Mouse (Mus musculus) ovary, postnatal 10 days (tissue): ENCODE measurements around the gene Cdyl.

Source experiments
- DNase-seq: peaks from one replicate; pipeline ENCODE4 v3.0.0; 2022; ENCODE audit warnings: low spot score

Gene Cdyl

DNA sequence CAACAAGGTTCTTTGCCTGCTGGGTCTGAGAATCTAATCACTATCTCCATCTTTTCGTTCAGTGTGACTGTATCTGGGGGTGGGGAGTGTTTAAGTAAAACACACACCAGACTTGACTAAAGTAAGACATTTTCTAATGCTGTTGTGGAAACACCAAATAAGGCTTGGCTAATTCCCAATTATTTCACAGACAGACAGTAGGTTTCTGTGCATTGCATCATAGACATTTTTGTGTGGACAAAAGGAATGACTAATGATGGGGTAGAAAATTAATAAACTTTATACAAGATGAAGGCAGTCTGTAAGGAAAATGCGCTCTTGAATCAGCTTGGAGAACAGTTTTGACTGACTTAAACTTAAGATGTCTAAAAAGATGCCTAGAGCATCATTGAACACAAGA is 100.7 kb downstream of the Cdyl start:
- DNase-seq = no peak

DNA sequence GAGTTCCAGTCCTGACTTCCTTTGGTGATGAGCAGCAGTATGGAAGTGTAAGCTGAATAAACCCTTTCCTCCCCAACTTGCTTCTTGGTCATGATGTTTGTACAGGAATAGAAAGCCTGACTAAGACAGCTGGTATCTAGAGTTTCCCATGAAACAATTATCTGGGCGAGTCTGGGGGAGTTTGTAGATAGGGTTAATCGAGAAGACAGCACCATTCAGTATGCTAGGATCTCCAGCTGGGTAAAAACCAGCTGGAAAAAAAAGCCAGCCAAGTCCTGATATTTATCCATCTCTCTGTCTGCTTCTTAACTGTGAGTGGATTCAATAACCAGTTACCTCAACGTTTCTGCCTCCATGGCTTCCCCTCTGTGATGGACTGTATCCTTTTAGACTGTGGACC is 104.9 kb downstream of the Cdyl start:
- DNase-seq = no peak

DNA sequence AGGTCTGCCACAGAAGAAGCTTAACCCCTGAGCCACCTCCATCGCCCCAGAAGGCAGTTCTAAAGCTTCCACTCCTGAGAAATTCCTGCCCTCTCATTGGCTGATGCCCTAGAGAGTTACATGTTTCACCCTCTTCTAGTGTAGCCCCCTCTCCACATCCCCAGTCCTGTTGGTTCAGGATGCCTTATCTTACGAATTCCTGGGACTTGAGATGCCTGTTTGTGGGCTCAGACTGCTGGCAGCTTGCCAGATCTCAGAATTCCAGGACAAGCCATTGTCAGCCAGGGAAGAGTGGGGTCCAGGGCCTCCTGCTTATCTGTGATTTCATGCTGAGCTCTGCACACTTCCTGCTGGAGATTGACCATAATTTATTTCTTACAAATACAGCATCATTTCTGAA is 106.2 kb downstream of the Cdyl start:
- no peak for DNase-seq

DNA sequence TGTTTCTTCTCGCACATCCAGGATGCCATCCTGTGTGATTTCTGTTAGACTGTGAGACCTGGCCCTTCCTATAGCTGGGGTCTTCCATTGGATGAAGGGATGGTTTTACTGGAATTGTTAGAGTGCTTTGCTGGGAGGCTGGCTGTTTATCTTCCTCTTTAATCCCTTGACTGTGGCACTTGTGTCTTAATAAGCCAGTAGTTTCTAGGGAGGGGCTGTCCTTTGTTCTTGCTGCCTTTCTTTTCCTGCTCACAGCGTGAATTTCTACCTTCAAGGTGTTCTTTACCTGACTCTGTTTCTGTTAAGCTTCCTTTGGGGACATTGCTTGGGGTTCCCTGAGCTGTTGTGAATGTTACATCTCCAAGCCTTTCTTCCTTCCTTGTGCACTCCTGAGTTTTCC is 110.0 kb downstream of the Cdyl start:
- no peak for DNase-seq

DNA sequence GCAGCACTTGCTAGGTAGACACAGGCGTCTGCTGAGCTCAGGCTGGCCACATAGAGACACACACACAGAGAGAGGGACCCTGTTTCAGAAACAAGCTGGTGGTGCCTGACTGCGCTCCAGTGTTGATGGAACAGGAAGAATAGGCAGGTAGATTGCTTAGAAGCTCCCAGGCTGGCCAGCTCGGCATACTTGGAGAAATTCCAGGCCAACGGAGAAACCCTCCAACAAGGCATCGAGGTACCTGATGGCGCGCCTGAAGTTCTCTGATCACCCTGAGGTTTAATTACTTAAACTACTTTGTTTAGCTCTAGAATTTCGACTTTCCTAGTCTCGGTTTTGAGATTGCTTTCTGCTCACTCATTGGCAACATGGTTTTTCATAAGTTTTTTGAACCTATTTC is 110.8 kb downstream of the Cdyl start:
- DNase-seq = no peak

DNA sequence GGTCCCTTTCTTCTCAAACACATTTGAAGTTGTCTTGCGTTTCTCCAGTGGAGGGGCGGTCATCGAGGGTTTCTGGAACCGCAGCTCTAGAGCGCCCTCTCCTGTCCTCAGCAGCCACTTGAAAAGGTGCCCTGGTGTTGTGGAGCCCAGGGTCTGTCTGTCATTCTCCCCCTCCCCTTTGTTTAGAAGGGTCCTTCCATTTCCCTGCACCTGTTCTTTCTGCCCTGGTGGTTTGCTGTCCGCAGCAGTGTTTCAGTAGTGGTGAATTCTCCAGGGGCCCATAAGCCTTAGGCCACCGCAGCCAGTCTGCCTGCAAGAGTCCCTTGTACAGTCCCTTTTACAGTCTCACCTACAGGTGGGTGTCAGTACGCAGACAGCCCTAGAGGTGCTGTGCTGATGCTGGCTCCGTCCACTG is 112.3 kb downstream of the Cdyl start:
- no peak for DNase-seq

DNA sequence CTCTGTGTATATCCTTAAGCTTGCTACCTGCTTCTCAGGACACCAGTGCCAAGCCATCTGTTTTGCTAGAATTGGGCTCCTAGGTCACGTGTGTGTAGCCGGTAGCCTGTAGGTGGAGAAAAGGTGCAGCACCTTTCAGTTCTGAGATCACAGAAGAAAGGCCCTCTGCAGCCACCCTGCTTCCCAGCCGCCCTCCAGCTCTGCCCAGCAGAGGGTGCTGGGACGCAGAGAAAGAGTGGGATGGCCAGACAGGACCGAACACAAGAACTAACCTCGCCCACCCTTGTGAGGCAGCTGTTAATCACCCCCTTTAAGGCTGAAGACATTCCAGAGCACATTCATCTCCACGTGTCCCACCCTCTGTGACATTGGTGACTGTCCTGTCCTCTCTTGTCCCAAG is 114.1 kb downstream of the Cdyl start:
- no peak for DNase-seq

DNA sequence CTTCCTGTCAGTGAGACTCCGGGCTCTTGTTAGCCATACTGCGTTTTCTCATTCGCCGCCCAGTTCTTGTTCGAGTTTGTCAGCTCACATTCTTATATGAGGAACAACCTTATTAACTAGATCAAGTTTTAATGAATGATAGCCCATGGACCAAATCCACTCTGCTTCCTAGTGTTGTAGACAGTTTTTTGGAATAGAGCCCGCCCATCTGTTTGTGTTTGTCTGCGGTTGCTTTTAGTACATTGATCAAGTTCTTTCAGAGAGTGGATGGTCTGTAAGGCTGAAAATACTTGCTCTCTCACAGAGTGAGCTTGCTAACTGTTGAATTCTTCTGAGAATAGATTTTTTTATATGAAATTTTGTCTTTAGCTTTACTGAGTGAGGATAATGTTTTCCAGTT is 116.5 kb downstream of the Cdyl start:
- no peak for DNase-seq

DNA sequence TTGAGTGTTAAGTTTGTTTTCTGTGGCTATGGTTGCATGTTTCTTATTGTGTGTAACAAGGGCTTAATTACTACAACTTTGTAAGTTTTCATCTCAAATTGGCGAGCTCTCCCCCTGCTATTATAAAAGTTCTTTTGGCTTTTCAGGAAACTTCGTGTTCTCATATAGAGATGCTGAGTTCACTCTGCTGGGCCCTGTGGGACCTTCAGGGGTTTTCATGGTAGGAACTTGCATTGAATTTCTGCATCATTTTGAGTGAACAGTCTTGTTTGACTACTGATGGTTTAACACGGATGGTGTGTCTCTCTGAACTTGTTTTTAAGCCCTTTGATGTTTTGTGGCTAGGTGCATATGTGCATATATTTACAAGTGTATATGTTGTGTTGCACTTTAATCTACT is 121.1 kb downstream of the Cdyl start:
- DNase-seq = no peak

DNA sequence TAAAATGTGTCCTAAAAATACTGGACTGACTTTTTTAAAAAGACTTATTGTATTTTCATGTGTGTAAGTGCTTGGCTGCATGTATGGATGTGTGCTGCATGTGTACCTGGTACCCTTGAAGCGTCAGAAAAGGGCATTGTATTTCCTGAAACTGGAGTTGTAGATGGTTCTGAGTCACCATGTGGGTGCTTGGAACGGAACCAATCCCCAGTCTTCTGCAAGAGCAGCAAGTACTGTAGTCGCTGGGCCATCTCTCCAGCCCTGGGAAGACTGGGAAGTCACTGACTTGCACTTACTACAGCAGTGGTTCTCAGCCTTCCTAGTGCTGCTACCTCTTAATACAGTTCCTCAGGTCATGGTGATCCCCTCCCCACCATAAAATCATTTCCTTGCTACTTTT is 122.1 kb downstream of the Cdyl start:
- no peak for DNase-seq

DNA sequence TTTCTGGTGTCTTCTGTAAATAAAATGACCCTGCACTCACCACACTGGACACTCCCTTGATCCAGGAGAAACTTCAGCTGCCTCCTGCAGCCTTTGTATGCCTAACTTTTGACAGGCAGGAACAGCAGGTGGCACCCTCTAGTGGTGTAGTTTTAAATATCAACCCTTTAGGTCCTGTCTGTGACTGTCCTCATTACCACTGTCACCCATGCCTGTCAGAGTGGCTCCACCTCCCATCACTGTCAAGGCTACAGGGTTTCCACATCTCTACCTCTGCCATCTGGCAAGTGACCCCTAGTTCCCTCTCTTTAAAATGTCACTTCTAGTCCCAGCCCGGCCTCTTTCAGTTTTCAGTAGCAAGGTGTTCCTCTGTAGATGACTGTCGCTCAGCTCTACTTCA is 123.3 kb downstream of the Cdyl start:
- DNase-seq = no peak

DNA sequence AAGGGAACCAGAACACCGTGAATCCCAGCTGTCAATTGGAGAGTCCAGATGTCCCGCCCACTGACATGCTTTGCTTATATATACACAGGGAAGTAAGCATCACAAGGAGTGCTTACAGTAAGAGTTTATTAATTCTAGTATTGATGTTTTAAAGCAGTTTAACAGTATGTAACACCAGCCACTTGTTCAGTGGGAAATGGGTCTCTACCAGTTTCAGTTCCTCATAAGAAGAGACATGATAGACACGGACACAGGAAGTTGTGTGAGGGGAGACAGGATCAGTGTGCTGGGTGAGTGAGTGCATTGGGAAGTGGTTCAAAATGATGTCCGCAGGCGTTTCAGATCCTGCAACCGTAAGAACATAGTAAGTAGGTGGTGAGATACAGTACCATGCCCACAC is 123.9 kb downstream of the Cdyl start:
- no peak for DNase-seq

DNA sequence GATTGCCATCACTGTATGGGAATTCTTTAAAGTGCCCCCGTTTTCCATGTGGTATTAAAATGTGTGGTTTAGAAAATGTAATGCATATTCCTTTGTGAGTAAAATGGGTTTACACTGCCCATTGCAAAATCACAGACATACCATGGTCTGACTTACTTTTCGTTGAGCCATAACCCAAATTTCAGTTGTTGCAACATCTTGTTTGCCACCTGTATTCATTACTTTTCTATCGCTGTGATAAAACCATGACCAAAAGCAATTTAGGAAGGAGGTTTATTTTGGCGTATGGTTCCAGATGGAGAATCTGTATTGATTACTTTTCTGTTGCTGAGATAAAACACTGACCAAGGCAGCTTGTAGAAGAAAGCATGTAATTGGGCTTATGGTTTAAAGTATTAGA is 124.6 kb downstream of the Cdyl start:
- DNase-seq = no peak

DNA sequence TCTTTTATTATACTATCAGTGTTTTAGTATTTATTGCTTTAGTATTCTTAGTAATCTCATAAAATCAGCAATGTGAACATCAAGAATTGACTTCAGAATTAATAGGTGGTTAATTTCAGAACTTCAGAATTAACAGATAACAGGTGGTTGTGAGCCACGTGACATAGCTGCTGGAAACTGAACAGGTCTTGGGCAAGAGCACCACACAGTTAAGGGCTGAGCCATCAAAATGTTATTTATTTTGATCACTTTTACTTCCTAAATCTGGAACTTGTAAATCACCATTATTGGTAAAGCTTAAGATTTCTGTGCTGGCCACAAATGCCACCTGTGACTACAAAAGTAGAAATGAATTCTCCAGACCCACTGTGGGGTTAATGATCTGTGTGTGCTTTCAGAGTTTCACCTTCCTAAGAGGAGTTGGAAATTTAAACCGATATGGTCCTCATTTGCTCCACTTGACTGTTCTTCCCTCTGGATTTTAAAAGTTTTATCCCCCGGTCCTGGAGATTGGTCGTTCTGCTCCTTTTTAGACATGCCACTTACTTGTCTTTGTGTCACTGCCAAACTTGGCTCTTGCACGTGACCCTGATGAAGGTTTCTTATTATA is 125.8 kb downstream of the Cdyl start:
- DNase-seq = no peak

DNA sequence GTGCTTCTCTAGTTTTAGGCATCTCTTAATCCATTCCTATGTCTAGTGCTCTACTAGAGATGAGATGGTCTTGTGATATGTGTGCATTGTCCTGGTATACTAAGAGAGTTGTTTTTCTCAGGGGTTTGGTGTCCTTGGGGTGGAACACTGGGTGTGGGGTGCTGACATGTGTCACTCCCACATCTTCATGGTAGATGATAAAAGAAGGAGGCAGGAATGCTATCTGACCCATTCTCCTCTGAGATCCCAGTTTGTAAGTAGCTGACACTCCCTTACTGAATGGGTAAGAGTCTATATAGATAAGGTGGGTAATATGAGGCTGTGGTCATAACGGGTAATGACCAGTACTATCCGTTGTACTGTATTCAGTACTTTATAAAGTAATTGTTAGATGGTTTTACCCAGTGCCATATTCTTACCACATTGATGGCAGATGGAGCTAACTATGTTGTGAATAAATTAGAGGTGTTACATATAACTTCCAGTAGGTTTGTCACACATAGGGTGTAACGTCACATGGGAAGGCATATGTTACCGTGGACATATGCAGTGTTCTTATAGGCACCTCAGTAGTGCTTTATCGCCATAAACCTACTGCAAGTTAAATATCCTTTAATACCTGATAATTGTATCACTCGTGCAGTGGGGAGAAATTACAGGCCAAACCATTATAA is 127.2 kb downstream of the Cdyl start:
- no peak for DNase-seq

DNA sequence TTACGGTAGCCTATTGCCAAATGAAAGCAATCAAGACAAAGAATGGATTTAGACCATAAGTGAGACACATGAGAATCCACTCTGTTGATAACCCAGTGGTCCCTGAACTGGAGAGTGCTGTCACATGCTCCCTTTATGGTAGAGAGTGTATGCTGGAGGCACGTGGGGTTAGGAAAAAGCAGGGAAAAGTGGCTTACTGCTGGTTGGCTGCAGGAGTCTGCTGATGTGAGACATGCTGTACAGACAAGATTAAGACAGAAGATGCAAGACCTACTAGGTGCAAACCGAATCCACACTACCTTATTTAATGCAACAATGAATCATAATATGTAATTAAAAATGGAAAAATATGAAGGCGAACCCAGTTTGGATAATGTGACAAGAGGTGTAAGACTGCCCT is 129.9 kb downstream of the Cdyl start:
- DNase-seq = no peak

DNA sequence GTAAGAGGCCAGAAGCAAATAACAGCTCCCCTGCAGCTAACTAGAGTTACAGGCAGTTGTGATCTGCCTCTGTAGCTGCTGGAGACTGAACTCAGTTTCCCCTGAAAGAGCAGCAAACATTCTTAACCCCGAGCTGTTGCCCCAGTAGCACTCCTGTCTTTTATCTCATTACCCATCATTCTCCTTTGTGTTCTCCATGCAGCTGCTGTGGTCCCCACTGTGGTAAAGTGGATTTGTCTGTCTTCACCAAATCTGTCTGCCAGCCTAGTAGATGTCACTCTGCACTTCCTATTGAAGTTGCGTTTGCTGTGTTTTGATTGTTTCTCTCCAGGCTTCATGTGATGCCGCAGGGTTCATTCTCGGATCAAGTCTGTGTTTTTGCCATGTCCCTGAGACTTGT is 130.8 kb downstream of the Cdyl start:
- DNase-seq = no peak

DNA sequence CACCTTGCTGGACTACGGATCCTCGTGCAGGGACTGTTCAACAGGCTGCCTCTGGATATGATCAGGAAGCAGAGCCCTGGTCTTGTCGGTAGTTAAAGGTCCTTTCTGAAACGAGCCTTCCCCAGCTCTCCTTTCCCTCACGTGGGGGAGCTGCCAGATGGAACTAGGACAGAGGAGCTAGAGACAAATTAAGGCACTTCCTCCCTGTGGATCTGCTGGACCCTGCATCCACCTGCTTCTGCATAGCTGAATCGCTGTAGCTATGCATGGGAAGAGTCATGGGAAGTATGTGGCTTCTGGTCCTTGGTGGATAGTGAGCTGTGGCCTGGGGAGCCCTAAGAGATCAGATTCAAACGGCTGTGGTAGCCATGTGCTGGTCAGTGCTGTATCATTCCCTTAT is 134.7 kb downstream of the Cdyl start:
- no peak for DNase-seq

DNA sequence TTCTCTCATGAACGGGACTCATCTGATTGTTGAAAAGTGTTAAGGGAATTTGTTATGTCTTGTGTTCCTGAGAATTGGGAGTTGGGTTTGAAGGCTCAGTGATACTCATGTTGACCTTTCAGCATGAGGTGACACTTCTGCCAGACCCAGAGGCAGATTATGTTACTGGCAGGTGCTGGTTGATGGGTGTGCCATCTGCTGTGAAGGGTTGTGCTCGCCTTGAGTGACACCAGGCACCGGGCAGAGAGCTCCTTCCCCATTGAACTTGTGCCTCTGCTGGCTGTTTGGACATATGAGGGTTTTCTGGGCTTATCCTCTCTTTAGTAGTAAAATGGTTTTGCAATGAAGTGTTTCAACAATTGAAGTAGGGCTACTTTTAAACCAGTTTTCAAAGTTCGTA is 135.1 kb downstream of the Cdyl start:
- DNase-seq = no peak

DNA sequence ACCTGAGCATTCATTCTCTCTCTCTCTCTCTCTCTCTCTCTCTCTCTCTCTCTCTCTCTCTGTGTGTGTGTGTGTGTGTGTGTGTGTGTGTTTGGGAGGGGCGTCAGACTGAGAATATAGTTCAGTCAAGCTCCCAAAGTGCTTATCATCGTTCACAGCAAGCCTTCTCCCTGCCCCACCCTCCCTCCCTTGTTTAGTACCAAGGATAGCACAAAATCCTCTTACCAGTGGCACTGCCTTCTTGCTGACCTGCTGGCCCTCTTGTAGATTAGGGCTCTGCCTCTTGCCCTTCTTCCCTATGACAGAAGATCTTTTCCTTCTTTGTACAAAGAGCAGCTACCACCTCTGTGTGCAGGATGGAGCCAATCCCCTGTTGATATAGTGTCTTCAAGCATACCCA is 136.3 kb downstream of the Cdyl start:
- DNase-seq = no peak

DNA sequence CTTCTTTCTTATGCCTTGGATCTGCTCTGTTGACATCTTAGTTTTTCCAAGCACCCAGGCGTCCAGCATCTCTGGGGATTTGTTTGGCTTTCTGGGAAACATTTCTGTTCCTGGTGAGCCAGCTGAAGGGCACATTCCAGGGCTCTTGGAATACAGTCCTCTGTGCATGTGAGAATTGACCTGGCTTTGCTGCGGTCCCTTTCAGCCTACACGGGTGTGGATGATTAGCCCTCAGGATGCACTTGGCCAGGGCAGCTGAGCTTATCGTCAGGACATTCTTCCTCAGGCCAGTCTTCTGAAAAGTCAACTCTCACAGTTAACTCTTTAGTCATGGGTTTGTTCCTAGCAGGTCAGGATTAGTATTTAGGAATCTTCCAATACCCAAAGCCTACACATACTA is 136.7 kb downstream of the Cdyl start:
- DNase-seq = no peak

DNA sequence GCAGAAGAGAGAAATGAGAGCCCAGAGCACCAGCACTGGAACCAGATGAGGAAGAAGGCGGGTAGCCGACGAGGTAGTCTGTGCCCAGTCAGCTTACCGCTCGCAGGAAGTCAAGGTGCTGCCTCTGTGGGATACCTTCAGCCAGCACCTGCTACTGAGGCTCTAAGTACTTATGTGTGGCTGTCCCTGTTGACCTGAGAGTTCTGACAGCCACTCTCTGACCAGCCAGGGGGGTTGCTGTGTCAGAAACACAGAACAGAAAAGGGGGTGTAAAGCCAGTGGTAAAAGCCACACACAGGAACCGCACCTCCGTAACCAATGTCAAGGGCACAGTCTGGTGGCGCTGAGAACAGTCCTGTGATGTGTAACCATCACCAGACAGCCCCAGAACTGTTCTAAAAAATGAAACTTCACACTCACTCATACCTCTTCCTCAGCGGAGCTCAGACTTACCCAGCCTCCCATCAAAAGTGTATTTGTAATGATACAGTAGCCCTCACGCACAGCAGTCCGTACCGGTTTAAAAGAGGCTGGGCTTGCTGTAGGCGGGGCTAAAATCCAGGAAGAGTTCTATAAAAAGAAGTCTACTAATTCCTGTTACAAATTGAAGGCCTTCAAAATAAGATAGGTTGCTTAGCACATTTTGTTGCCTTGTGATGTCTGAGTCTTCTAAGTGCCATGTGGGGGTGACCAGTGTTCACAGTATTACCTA is 138.3 kb downstream of the Cdyl start:
- no peak for DNase-seq

DNA sequence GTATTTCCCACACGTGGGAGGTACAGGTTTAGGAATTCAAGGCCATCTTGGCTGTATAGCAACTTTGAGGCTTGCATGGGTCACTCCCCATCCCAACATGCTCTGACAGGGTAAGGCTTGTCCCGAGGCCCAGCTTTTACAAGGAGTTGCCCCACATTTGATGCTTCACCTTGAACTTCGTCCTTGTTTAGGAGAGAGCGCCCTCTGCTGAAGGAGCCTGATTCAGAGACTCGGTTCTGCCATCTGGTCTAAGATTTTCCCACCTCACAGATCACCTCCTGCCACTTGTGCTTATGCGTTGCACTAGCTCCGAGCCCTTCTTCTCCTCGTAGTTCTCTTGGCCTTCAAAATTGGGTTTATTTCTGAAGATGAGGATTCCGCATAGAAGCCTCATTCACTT is 139.0 kb downstream of the Cdyl start:
- DNase-seq = no peak

DNA sequence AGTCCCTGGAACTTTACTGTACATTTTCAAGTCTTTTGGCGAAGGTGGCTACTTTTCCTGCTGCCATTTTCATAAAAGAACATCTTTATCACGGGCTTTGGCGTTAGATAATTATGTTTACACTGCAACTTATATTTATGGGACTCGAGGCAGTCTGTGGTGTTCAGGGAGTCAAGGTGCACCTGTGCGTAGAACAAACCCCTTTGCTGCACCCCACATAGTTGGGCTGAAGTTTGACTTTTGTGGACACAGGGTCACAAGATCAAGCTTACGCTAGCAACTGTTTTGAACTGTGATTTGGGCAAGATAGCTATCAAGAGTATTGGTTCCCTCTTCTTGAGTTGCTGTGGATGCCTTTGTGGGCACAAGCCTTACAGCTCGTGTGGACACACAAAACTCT is 140.6 kb downstream of the Cdyl start:
- no peak for DNase-seq
